Mouse (Mus musculus) spleen, postnatal 14 days (tissue): ENCODE measurements around the gene Bbc3.

Experiments used
- DNase-seq, 2 experiments: peaks; one replicate each; pipeline ENCODE4 v3.0.0; 2021 to 2022; ENCODE audit warnings: low spot score in 2 of 2

Gene Bbc3

DNA sequence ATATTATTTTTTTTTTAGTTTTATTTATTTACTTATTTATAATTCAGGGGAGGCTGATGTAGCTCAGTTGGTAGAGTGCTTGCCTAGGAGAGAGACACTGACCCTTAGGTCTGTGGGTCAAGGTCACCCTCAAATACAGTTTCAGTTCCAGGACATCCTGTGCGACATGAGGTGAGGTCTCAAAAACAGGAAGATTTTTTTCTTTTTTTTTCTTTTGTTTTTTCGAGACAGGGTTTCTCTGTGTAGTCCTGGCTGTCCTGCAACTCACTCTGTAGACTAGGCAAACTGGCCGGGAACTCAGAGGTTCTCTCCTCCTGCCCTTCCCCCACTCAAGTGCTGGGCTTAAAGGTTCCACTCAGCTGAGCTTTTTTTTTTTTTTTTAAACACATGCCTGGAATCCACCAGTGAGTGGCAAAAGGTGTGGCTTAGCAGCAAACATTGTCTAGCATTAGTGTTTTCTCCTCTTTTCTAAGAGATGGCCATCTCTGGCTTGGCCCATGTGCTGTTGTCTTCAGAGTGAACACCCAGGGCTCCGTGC lies 7.1 kb downstream of the Bbc3 start:
- DNase-seq: no peak

DNA sequence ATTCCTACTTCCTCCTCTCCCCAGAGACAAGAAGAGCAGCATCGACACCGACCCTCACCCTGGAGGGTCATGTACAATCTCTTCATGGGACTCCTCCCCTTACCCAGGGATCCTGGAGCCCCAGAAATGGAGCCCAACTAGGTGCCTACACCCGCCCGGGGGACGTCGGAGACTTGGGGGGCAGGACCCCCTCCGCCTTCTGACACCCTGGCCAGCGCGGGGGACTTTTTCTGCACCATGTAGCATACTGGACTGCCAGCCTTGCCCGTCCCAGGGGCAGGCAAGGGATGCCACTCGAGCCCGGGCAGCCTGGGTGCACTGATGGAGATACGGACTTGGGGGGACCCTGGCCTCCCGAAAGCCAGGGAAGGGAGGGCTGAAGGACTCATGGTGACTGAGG lies 8.9 kb downstream of the Bbc3 start:
- DNase-seq: no peak

DNA sequence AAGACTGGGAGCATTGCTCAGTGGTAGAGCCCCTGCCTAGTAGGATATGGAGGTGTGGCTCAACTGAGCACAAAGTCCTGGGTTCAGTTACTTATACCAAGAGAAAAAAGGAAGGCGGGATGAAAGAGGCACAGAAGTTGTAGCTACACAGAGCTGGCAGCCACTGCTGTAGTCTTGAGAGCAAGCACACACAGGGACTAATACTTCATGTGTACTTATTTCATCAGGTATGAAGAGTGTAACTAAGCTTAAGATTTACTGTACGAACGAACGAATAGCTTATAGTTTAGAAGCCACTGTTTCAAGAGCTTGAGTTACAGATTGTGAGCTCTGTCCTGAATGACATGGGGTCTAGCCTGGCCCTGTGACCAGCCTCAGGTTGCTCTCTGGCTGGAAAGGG lies 11.0 kb downstream of the Bbc3 start:
- no peak for DNase-seq

DNA sequence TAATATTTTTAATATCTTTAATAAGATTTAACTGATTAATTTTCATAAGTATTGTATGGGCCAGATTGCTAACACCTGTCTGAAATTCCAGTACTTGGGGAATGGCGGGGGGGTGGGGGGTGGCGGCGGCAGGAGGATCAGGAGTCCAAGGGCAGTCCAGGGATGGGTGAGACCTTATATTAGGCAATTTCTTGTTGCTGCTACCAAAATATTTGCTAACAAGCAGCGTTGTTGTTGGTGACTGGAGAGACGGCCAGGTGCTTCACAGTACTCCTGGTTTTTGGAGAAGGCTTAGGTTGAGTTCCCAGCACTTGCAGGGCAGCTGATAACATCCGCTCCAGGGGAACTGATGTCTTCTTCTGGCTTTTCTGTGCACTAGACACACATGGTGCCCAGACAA lies 12.3 kb downstream of the Bbc3 start:
- no peak for DNase-seq

DNA sequence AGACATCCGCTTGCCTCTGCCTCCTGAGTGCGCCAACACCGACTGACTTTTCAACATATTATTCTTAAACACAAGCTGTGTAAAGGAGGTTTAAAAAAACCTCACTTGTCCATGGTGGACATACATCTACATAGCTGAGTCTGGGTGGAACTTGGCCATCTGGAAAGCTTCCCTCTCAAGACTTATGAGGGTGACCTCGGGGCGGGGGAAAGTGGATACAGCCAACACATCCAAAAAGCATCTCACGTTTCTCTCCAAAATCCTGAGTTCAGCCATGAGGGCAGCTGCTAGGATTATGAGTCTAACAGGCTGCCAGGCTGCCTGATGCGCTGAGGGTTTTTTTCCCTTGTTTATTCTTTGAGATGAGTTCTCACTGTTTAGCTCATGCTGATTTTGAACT lies 16.5 kb downstream of the Bbc3 start:
- DNase-seq: no peak

DNA sequence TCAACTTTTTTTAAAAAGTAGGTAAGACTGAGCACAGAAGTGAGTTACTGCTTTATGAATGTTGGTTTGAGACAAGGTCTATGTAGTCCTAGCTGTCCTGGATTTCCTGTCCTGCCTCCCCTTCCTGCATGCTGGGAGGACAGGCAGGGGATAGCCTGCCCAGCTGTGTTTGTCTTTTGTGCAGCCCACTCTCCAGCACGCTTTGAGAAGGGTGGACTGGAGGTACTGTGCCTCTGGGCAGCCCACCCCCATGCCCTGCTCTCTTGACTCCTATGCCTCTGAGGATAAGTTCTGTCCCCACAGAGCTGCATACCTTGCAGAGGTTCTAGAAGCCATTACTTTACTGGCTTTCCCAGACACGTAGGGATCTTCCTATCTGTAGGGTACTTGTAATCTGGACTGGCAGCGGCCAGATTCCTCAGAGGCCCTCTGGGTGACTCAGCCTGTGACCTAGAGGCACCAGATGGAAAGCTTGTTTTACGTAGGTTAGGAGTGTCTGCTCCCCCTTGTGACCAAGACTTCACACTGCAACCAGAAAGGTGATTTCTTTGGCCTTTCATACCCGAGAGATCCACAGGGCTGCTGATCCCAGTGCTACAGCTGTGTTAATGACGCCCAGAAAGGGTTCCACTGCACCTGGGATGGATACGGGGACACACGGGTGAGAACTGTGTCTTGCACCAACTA lies 17.9 kb downstream of the Bbc3 start:
- peak; percentile 15 to 51 for DNase-seq

DNA sequence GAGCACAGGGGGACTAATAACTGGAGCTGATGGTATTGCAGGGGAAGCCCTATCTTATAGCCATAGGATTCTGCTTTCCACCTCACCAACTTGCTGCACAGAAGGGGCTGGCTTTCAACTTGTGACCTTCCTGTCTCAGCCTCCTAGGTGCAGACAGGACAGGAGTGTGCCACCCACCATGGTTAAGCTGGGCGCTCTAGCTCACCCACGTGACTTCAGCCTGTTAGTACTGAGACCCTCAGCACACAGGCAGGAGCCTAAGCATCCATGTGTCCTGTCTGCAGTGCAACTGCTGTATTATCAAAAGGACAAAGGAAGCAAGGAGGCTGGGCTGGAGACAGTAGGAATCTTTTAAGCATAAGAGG lies 18.4 kb downstream of the Bbc3 start:
- DNase-seq: no peak

DNA sequence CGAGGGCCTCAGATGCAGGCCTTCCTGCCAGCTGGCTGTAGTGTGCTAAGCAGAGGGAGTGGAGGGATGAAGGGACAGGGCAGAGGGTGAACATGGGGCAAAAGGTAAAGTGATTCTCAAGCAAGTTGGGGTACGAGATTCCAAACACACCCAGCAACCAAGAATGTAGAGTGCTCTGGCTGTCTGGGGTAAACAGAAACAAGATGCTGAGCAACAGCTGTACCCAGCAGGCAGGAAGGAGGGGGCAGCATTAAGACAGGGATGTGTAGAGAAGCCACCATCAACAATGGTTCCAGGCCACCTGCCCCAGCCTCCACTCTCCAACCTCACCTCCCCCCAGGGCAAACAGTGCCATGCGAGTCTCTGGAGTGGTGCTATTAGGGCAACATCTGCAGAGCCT lies 21.0 kb downstream of the Bbc3 start:
- no peak for DNase-seq

DNA sequence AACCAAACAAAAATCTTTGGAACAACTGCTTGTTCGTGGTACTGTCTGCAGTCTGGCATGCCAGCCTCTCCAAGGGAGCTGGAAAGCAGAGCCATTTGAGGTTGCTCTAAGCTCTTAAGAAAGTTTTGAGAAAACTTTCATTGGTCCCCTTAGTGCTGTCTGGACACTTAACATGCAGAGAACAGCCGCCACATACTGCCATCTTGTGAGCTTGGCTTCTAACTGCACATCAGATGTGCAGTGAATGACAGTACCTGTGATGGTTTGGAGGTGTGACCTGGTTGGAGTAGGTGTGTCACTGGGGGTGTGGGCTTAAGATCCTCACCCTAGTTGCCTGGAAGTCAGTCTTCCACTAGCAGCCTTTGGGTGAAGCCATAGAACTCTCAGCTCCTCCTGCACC lies 29.5 kb downstream of the Bbc3 start:
- no peak for DNase-seq

DNA sequence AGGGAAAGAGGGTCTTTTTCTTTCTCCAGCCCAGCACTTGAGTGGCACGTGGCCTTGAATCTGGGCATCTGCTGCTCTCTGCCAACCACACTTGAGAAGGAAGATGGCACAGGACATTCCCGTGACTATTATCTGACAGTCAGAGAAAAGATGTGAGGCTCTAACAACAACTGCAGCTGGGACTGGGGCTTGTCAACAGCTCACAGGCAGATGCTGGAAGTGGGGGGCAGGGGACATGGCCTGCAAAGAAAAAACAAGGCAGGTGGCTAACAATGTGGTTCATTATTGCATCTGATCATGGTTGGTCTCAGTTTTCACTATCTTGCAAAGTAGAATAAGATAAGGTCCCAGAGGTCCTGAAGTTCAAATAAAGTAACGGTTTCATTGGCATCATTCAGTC lies 36.4 kb downstream of the Bbc3 start:
- no peak for DNase-seq

DNA sequence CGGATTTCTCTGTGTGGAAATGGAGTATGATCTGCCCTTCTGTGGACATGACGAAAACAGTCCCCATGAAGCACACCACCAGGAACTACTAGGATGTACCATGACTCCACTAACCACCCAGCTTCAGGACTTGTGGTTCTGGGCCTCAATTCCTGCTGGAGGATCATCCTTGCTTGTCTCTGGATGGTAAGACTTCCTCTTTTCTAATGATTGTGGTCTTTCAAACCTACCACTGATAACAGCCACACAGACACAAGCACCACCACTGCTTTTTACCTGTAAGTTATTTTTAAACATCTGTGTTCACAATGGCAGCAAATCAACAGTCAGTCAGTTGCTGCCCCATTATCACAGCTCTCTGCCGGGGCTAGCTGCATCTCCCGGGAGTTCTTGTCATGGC lies 37.1 kb downstream of the Bbc3 start:
- no peak for DNase-seq

DNA sequence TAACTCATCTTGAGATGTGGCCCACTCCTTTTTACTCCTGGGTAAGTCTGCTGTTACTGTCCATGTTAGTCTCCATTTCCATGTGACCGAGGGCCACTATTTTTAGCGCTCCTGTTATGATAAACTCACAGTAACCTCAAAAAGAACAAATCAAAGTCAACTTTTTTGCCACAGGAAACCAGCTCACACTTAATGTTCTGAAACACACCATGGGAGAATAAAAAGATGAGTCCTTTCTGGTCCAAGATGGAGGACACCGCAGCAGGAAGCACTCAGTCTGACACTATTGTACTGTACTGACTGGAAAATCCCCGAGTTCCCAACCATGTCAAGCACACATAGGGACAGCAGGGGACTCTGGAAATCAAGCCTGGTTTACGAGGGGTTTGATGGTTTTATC lies 41.8 kb downstream of the Bbc3 start:
- no peak for DNase-seq

DNA sequence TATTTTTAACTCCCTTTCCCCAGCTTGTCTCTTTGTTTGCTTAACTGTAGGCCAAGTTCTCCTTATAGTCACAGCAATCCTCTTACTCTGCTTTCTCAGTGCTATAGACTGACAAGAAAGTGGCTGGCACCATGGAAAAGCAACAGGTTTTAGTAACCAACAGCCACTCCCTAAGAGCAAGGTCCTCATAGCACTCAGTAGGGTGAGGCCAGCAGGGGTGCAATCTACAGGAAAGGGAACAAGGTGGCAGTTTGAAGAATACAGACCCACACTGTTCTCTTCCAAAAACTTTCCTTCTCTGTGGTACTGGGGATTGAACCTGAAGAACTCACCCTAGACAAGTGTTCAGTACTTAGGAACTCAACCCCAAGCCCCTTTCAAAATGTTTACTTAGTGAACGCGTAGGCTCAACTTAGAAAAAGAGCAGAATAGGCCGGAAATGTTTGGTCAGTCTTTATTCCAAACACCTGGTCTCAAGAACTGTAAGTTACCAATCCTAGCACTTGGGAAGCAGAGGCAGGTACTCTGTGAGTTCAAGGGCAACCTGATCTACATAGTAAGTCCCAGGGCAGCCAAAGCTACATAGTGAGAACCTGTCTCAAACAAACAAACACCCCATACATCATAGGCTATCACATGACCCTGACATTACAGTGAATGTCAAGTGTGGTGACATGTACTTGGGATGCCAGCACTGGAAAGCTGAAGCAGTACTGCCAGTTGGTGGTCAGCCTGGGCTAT lies 47.8 kb downstream of the Bbc3 start:
- no peak for DNase-seq

DNA sequence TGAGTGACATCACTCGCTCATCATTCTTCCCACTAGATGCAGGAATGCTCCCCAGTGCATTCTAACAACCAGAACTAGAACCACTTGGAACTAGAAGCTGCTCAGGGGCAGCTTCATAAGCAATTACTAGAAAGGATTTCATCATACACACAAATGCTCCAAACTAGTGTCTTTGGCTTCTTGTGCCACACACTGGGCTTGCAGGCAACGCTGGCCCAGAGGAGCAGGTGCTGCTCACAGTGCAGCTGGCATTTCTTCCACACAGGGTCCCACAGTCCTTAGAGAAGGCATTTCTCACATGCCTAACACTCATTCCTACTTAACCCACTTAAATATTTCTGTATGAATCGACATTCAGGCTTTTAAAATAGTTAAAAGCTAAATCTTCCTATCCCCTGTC lies 49.4 kb downstream of the Bbc3 start:
- DNase-seq: no peak

DNA sequence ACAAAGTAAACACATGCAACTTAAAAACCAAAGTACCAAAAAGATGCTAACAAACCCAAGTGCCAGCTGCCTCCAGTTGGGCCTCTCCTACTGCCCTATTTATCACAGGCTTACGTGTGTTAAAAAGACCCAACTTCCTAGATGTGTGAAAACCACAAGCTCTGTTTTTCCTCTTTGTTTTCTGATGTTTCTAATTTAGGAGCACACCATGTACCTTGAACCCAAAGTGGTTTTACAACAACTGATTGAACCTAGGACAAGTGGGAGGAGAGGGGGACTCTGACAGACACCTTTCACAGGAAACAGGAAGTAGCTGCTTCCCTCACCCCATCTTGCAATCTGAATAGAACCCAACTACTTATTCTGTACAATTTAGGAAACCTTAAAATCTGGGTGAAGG lies 56.1 kb downstream of the Bbc3 start:
- DNase-seq: no peak

DNA sequence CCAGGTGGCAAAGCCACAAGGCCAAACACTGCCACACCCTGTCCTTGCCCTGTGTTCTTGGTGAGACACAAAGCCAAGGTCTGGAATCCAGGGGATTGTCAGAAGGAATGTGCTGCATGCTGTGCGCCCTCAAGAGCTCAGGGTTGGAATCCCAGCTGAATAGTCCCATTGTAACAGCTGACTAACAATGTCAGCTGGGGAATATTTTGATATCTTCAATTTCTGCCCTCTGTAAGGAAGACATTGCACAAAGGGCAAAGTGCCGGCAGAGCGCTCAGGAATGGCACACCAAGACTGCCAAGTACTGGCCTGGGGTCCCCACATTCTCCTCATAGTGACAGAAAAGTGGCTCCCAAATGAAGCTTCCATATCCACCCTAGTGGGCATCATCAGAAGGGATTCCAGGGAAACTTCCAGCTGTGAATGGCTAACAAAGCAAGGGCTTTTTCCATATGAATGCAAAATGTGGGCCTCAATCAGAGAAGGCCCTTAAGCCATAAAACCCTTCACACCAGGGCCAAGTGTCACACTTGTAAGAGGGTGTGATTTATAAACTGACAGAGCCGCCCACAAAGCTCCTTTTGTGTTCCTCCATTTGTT lies 56.8 kb downstream of the Bbc3 start:
- DNase-seq: no peak

DNA sequence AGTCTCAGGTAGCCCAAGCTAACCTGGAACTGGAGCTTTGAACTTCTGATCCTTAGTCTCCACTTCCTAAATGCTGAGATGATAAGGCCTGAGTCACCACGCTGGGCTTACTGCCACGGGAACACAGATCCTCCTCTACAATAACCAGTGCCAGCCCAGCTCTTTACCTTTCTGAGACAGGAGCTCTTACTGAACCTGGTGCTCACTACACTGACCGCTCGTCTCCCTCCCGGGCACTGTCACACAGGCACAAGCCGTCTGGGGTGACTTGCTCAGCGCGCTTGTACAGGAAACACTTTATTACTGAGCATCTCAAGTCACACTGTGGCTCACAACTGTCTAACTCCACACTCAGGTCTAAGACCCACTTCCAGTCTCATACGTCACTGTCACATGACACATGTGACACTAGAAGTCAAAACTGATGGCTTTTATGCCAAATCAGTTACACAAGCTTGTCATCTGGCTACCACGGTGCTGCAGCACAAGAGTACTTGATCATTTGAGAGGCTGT lies 58.0 kb downstream of the Bbc3 start:
- DNase-seq: no peak

DNA sequence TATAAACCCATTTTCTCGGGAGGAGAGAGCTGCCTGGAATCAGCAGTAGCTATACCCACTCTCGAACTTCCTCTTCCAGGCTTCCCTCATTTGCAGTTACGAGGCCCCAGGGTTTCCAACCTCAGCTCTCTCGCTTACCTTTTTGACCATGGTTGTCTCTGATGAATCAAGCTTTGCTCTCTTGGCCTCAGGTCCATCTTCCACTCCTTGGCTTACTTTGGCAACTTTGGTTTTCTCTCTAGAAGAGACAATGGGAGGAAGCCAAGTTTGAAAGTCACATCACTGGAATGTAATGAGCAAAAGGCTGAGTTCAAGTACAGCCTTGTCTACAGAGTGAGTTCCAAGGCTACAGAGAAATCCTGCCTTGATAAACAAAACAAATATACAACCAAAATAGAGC lies 58.5 kb downstream of the Bbc3 start:
- no peak for DNase-seq
